Mouse (Mus musculus) MEL (cell line): Measurements from ENCODE around the gene Dync1li2. TPM values are rescaled to one million over a fixed set of nuclear protein-coding genes. Genes with fewer than 3 reads are reported as not detected.

Experiments used
- DNase-seq: peaks from one replicate; pipeline ENCODE4 v3.0.0; 2011; ENCODE audit warnings: low read depth, low spot score
- H3K27ac ChIP-seq: 2 replicates; pipeline ENCODE4 v1.5.1; 2012; ENCODE audit warnings: low read depth, mild to moderate bottlenecking, control low read depth, low read length, moderate library complexity; ENCODE audit not compliant: control insufficient read depth
- H3K27me3 ChIP-seq, 2 experiments: fragments of 150-350 bp in 1 of 2; sonication (generic) in 1 of 2; 2 replicates each; pipeline ENCODE4 v1.6.1; 2012; ENCODE audit warnings: low read length in 2 of 2, mild to moderate bottlenecking in 2 of 2, improper control_type of control experiment in 1 of 2, moderate library complexity in 1 of 2; ENCODE audit not compliant: insufficient read depth in 2 of 2, control insufficient read depth in 1 of 2
- H3K36me3 ChIP-seq, 2 experiments: 2 replicates each; pipeline ENCODE4 v1.6.1; 2012 to 2014; ENCODE audit warnings: low read length in 2 of 2, improper control_type of control experiment in 1 of 2, inconsistent platforms in 1 of 2, mild to moderate bottlenecking in 1 of 2; ENCODE audit not compliant: insufficient read depth in 2 of 2, control insufficient read depth in 1 of 2
- H3K4me1 ChIP-seq, 2 experiments: fragments of 150-350 bp in 1 of 2; sonication (generic) in 1 of 2; 2 replicates each; pipeline ENCODE4 v1.6.1; 2012; ENCODE audit warnings: low read length in 2 of 2, improper control_type of control experiment in 1 of 2, mild to moderate bottlenecking in 1 of 2; ENCODE audit not compliant: insufficient read depth in 2 of 2, control insufficient read depth in 1 of 2
- H3K4me3 ChIP-seq, 2 experiments: fragments of 150-350 bp in 1 of 2; sonication (generic) in 1 of 2; 2 replicates each; pipeline ENCODE4 v1.5.1; 2012; ENCODE audit warnings: low read depth in 2 of 2, low read length in 2 of 2, mild to moderate bottlenecking in 2 of 2, moderate library complexity in 2 of 2, control low read depth in 1 of 2, improper control_type of control experiment in 1 of 2; ENCODE audit not compliant: control insufficient read depth in 1 of 2, insufficient read depth in 1 of 2
- H3K79me2 ChIP-seq: 2 replicates; pipeline ENCODE4 v1.6.1; 2012; ENCODE audit warnings: mild to moderate bottlenecking, low read length, moderate library complexity; ENCODE audit not compliant: control insufficient read depth, poor library complexity, insufficient read depth
- H3K9ac ChIP-seq: 2 replicates; pipeline ENCODE4 v1.6.1; 2012; ENCODE audit warnings: low read depth, mild to moderate bottlenecking, control low read depth, low read length, moderate library complexity; ENCODE audit not compliant: control insufficient read depth, poor library complexity, severe bottlenecking
- H3K9me3 ChIP-seq: fragments of 150-350 bp; sonication (generic); replicated peaks from 2 replicates; pipeline ENCODE4 v1.6.1; 2012; ENCODE audit warnings: mild to moderate bottlenecking, low read length, improper control_type of control experiment, moderate library complexity; ENCODE audit not compliant: insufficient read depth
- CHD1 ChIP-seq: IDR thresholded peaks from 2 replicates; pipeline ENCODE4 v1.6.1; 2012; ENCODE audit warnings: low read depth, mild to moderate bottlenecking, inconsistent platforms, low read length, improper control_type of control experiment
- CTCF ChIP-seq, 3 experiments: IDR thresholded peaks in 2 of 3; conservative IDR thresholded peaks in 1 of 3; 2 replicates each; pipeline ENCODE4 v1.5.1; 2011 to 2012; ENCODE audit warnings: low read length in 3 of 3, low read depth in 2 of 3, mild to moderate bottlenecking in 2 of 3, improper control_type of control experiment in 1 of 3, inconsistent platforms in 1 of 3, mixed read lengths in 1 of 3, moderate library complexity in 1 of 3; ENCODE audit not compliant: control insufficient read depth in 1 of 3, insufficient read depth in 1 of 3, poor library complexity in 1 of 3, severe bottlenecking in 1 of 3
- E2F4 ChIP-seq: IDR thresholded peaks from 2 replicates; pipeline ENCODE4 v1.6.1; 2011; ENCODE audit warnings: low read depth, low read length, improper control_type of control experiment, borderline replicate concordance
- ELF1 ChIP-seq: IDR thresholded peaks from 2 replicates; pipeline ENCODE4 v1.6.1; 2014; ENCODE audit warnings: low read depth, mild to moderate bottlenecking, inconsistent platforms, low read length, improper control_type of control experiment, moderate library complexity
- EP300 ChIP-seq, 2 experiments: IDR thresholded peaks; 2 replicates each; pipeline ENCODE4 v1.6.1; 2011; ENCODE audit warnings: improper control_type of control experiment in 2 of 2, low read length in 2 of 2, low read depth in 1 of 2, mild to moderate bottlenecking in 1 of 2
- ETS1 ChIP-seq: IDR thresholded peaks from 2 replicates; pipeline ENCODE4 v1.6.1; 2012; ENCODE audit warnings: low read depth, mild to moderate bottlenecking, inconsistent platforms, low read length, improper control_type of control experiment, moderate library complexity
- GABPA ChIP-seq: IDR thresholded peaks from 2 replicates; pipeline ENCODE4 v1.6.1; 2012; ENCODE audit warnings: low read depth, mild to moderate bottlenecking, inconsistent platforms, low read length, improper control_type of control experiment, moderate library complexity
- JUND ChIP-seq: IDR thresholded peaks from 2 replicates; pipeline ENCODE4 v1.6.1; 2011; ENCODE audit warnings: low read depth, mild to moderate bottlenecking, improper control_type of control experiment, low read length
- KAT2A ChIP-seq: conservative IDR thresholded peaks from 2 replicates; pipeline ENCODE4 v1.6.1; 2012; ENCODE audit warnings: low read depth, low read length, improper control_type of control experiment, inconsistent platforms
- MAFK ChIP-seq: IDR thresholded peaks from 2 replicates; pipeline ENCODE4 v1.6.1; 2011; ENCODE audit warnings: low read depth, mild to moderate bottlenecking, low read length, improper control_type of control experiment, borderline replicate concordance
- MAX ChIP-seq: IDR thresholded peaks from 2 replicates; pipeline ENCODE4 v1.6.1; 2011; ENCODE audit warnings: low read length, improper control_type of control experiment
- MAZ ChIP-seq: IDR thresholded peaks from 2 replicates; pipeline ENCODE4 v1.6.1; 2012; ENCODE audit warnings: low read depth, mild to moderate bottlenecking, inconsistent platforms, low read length, improper control_type of control experiment
- MYC ChIP-seq: IDR thresholded peaks from 2 replicates; pipeline ENCODE4 v1.6.1; 2011; ENCODE audit warnings: low read depth, mild to moderate bottlenecking, low read length, improper control_type of control experiment, moderate library complexity
- NELFE ChIP-seq: IDR thresholded peaks from 2 replicates; pipeline ENCODE4 v1.6.1; 2011; ENCODE audit warnings: low read depth, low read length, improper control_type of control experiment
- NRF1 ChIP-seq: IDR thresholded peaks from 2 replicates; pipeline ENCODE4 v1.6.1; 2014; ENCODE audit warnings: low read depth, mild to moderate bottlenecking, inconsistent platforms, low read length, improper control_type of control experiment, moderate library complexity; ENCODE audit not compliant: poor library complexity, insufficient read depth, severe bottlenecking
- POLR2A ChIP-seq, 2 experiments: IDR thresholded peaks; 2 replicates each; pipeline ENCODE4 v1.6.1; 2011 to 2012; ENCODE audit warnings: low read length in 2 of 2, mild to moderate bottlenecking in 2 of 2, control low read depth in 1 of 2, improper control_type of control experiment in 1 of 2, low read depth in 1 of 2, moderate library complexity in 1 of 2; ENCODE audit not compliant: control insufficient read depth in 1 of 2, insufficient read depth in 1 of 2, poor library complexity in 1 of 2
- POLR2AphosphoS2 ChIP-seq: IDR thresholded peaks from 2 replicates; pipeline ENCODE4 v1.6.1; 2011; ENCODE audit warnings: low read length, improper control_type of control experiment
- RAD21 ChIP-seq: IDR thresholded peaks from 2 replicates; pipeline ENCODE4 v1.6.1; 2011; ENCODE audit warnings: mild to moderate bottlenecking, low read depth, low read length, improper control_type of control experiment
- RCOR1 ChIP-seq: IDR thresholded peaks from 2 replicates; pipeline ENCODE4 v1.6.1; 2012; ENCODE audit warnings: low read depth, mild to moderate bottlenecking, inconsistent platforms, low read length, improper control_type of control experiment
- TBP ChIP-seq: IDR thresholded peaks from 2 replicates; pipeline ENCODE4 v1.8.0; 2011; ENCODE audit warnings: low read depth, low read length, improper control_type of control experiment
- UBTF ChIP-seq: IDR thresholded peaks from 2 replicates; pipeline ENCODE4 v1.6.1; 2012; ENCODE audit warnings: low read depth, mild to moderate bottlenecking, inconsistent platforms, low read length, improper control_type of control experiment, moderate library complexity, borderline replicate concordance; ENCODE audit not compliant: insufficient read depth
- USF1 ChIP-seq: IDR thresholded peaks from 2 replicates; pipeline ENCODE4 v1.6.1; 2014; ENCODE audit warnings: low read depth, mild to moderate bottlenecking, inconsistent platforms, low read length, improper control_type of control experiment, moderate library complexity
- USF2 ChIP-seq, 2 experiments: IDR thresholded peaks; 2 replicates each; pipeline ENCODE4 v1.6.1; 2011 to 2012; ENCODE audit warnings: improper control_type of control experiment in 2 of 2, low read length in 2 of 2, borderline replicate concordance in 1 of 2, inconsistent platforms in 1 of 2, low read depth in 1 of 2, mild to moderate bottlenecking in 1 of 2; ENCODE audit not compliant: insufficient read depth in 1 of 2
- ZC3H11A ChIP-seq: IDR thresholded peaks from 2 replicates; pipeline ENCODE4 v1.6.1; 2012; ENCODE audit warnings: low read depth, mild to moderate bottlenecking, inconsistent platforms, low read length, improper control_type of control experiment
- ZKSCAN1 ChIP-seq: IDR thresholded peaks from 2 replicates; pipeline ENCODE4 v1.6.1; 2012; ENCODE audit warnings: low read depth, mild to moderate bottlenecking, inconsistent platforms, low read length, improper control_type of control experiment, moderate library complexity
- ZMIZ1 ChIP-seq: IDR thresholded peaks from 2 replicates; pipeline ENCODE4 v1.6.1; 2012; ENCODE audit warnings: low read depth, mild to moderate bottlenecking, inconsistent platforms, low read length, improper control_type of control experiment, moderate library complexity
- ZNF384 ChIP-seq: IDR thresholded peaks from 2 replicates; pipeline ENCODE4 v1.6.1; 2012; ENCODE audit warnings: low read depth, mild to moderate bottlenecking, inconsistent platforms, low read length, improper control_type of control experiment
- polyA plus RNA-seq, 2 experiments: library from polyadenylated mRNA; stranded (reverse) in 1 of 2; unstranded in 1 of 2; fragments of >175 nt in 1 of 2; fragments of >200 nt in 1 of 2; gene quantifications; 2 replicates each; pipeline versions ENCODE4 v1.2.1 to v1.2.4; 2012; ENCODE audit warnings: low replicate concordance in 2 of 2, low read depth in 1 of 2; ENCODE audit not compliant: insufficient read length in 2 of 2, insufficient read depth in 1 of 2, missing spikeins in 1 of 2
- total RNA-seq: library from RNA; depleted of rRNA; stranded (reverse); fragments of 300-350 nt; gene quantifications from 2 replicates; pipeline ENCODE4 v1.2.3, GENCODE M21; 2012

Gene Dync1li2
- total and polyA plus RNA-seq, 3 experiments = 22.4 to 23.8 TPM; not detected in 1

- H3K27me3 ChIP-seq = no peaks in the 10 kb centered on the region
- H3K9me3 ChIP-seq = no peaks in the 10 kb centered on the region
- H3K9ac ChIP-seq = no peak overlapping the region
- TF ChIP-seq ZKSCAN1 (no peak), ZMIZ1 (no peak), CTCF (IDR thresholded peaks at IDR 0.05 in 2 of 3, conservative IDR thresholded peaks at IDR 0.05 in 1 of 3; ENCODE audit: control insufficient read depth in 1 of 3, insufficient read depth in 1 of 3, low read depth in 2 of 3, low read length in 3 of 3, poor library complexity in 1 of 3, severe bottlenecking in 1 of 3) (no peak), UBTF (no peak), NELFE (no peak), ETS1 (no peak), KAT2A (no peak), E2F4 (no peak), RCOR1 (no peak), MAX (no peak), MYC (no peak), USF1 (no peak)
- TF ChIP-seq, all 39 proteins: peak for 0
- Histone ChIP-seq H3K36me3 (no peaks in the 10 kb centered on the region), H3K79me2 (peaks cover 2% of the 10 kb centered on the region; the same call in 1 of the 2 replicates), H3K4me3 (no peak overlapping the region), H3K27ac (no peak overlapping the region), H3K4me1 (no peaks in the 10 kb centered on the region)
- no peak for DNase-seq
Observed at GRCm38 (mm10) chr8:104373779-104374178, 69.1 kb downstream of the Dync1li2 start.

- H3K4me1 ChIP-seq = no peaks in the 10 kb centered on the region
- no peak overlapping the region for H3K4me3 ChIP-seq
- no peaks in the 10 kb centered on the region for H3K27me3 ChIP-seq
- no peaks in the 10 kb centered on the region for H3K36me3 ChIP-seq
- no peak for DNase-seq
- no peak overlapping the region for H3K9ac ChIP-seq
- H3K79me2 ChIP-seq = no peaks in the 10 kb centered on the region; the same call in 1 of the 2 replicates
- no peak overlapping the region for H3K27ac ChIP-seq
- H3K9me3 ChIP-seq = no peaks in the 10 kb centered on the region
- TF ChIP-seq ETS1 = no peak
- TF ChIP-seq EP300 (IDR thresholded peaks at IDR 0.05; ENCODE audit: low read depth in 1 of 2, low read length in 2 of 2) = no peak
- TF ChIP-seq NELFE = no peak
- TF ChIP-seq RAD21 = no peak
- TF ChIP-seq MAX = no peak
- no peak for TF ChIP-seq ZNF384
- TF ChIP-seq JUND = no peak
Observed at GRCm38 (mm10) chr8:104371121-104371520, 71.7 kb downstream of the Dync1li2 start.

GRCm38 (mm10) chr8:104370071-104370470 is 72.8 kb downstream of the Dync1li2 start:
- no peaks in the 10 kb centered on the region for H3K36me3 ChIP-seq
- no peak overlapping the region for H3K9ac ChIP-seq
- no peaks in the 10 kb centered on the region for H3K27me3 ChIP-seq
- H3K4me1 ChIP-seq = no peaks in the 10 kb centered on the region
- no peaks in the 10 kb centered on the region; the same call in 1 of the 2 replicates for H3K79me2 ChIP-seq
- H3K27ac ChIP-seq = no peak overlapping the region
- DNase-seq = no peak
- no peaks in the 10 kb centered on the region for H3K9me3 ChIP-seq
- no peak overlapping the region for H3K4me3 ChIP-seq
- no peak for TF ChIP-seq MAX
- no peak for TF ChIP-seq CHD1
- TF ChIP-seq NRF1 = no peak
- no peak for TF ChIP-seq MAFK
- no peak for TF ChIP-seq POLR2A (IDR thresholded peaks at IDR 0.05; ENCODE audit: control insufficient read depth in 1 of 2, insufficient read depth in 1 of 2, low read depth in 1 of 2, low read length in 2 of 2, poor library complexity in 1 of 2)
- TF ChIP-seq RCOR1 = no peak
- TF ChIP-seq ELF1 = no peak
- TF ChIP-seq TBP = no peak
- TF ChIP-seq ZC3H11A = no peak
- TF ChIP-seq ZMIZ1 = no peak
- no peak for TF ChIP-seq E2F4
- no peak for TF ChIP-seq POLR2AphosphoS2
- TF ChIP-seq MAZ = no peak
- TF ChIP-seq USF2 (IDR thresholded peaks at IDR 0.05; ENCODE audit: borderline replicate concordance in 1 of 2, insufficient read depth in 1 of 2, low read depth in 1 of 2, low read length in 2 of 2) = no peak
- no peak for TF ChIP-seq GABPA
